Mouse (Mus musculus) macrophage (primary cell): ENCODE measurements around the gene Ltb. TPM values are rescaled to one million over a fixed set of nuclear protein-coding genes. Genes with fewer than 3 reads are reported as not detected.

Experiments used
- H3K27ac ChIP-seq: fragments of 350-480 bp; formaldehyde crosslinking; 2 replicates; pipeline ENCODE4 v1.9.0; 2021
- H3K36me3 ChIP-seq: fragments of 350-480 bp; formaldehyde crosslinking; 2 replicates; pipeline ENCODE4 v1.9.0; 2021; ENCODE audit errors: inconsistent target
- H3K4me3 ChIP-seq: fragments of 350-480 bp; formaldehyde crosslinking; 2 replicates; pipeline ENCODE4 v1.9.0; 2021; ENCODE audit errors: inconsistent target
- H3K79me2 ChIP-seq: fragments of 350-480 bp; formaldehyde crosslinking; 2 replicates; pipeline ENCODE4 v1.9.0; 2021; ENCODE audit errors: inconsistent target
- WGBS: methylation state at CpG from one replicate; pipeline ENCODE4 v1.1.7; 2026; ENCODE audit warnings: inconsistent platforms; ENCODE audit not compliant: missing documents; 5-methylcytosine and 5-hydroxymethylcytosine counted together
- polyA plus RNA-seq: library from polyadenylated mRNA; stranded (reverse); fragments of 250-400 nt; gene quantifications from 3 replicates; pipeline ENCODE4 v1.2.4, GENCODE M21; 2018; ENCODE audit warnings: inconsistent platforms

The Ltb gene
- polyA plus RNA-seq, 1 experiment from 2014 or later, result 0.50 TPM

GRCm38 (mm10) chr17:35194844-35195630 is 798 bp downstream of the Ltb start:
- peaks cover 7% of the 10 kb centered on the region; the same call in 1 of the 2 replicates for H3K36me3 ChIP-seq
- H3K4me3 ChIP-seq, result peak overlapping the region; percentile 19; the same call in 1 of the 2 replicates
- WGBS, result 42% methylated on average over 19 of the region's 19 CpGs
- no peak overlapping the region for H3K27ac ChIP-seq
- peaks cover 16% of the 10 kb centered on the region for H3K79me2 ChIP-seq

GRCm38 (mm10) chr17:35195631-35196320 is 1.5 kb downstream of the Ltb start:
- H3K36me3 ChIP-seq, result peaks cover 7% of the 10 kb centered on the region; the same call in 1 of the 2 replicates

GRCm38 (mm10) chr17:35196321-35196641 is 2.0 kb downstream of the Ltb start:
- Histone ChIP-seq H3K27ac (no peak overlapping the region), H3K4me3 (peak overlapping the region; percentile 32), H3K79me2 (peaks cover 25% of the 10 kb centered on the region), H3K36me3 (peaks cover 7% of the 10 kb centered on the region; the same call in 1 of the 2 replicates)
- 47% methylated on average over 9 of the region's 9 CpGs for WGBS

More at GRCm38 (mm10) chr17:35195631-35196320, 1.5 kb downstream of the Ltb start:
- peaks cover 20% of the 10 kb centered on the region for H3K79me2 ChIP-seq
- WGBS, result under 1% methylated on average over 64 of the region's 66 CpGs
- peak overlapping the region; percentile 32 for H3K4me3 ChIP-seq
- no peak overlapping the region for H3K27ac ChIP-seq

- Histone ChIP-seq H3K27ac (no peak overlapping the region), H3K79me2 (peaks cover 31% of the 10 kb centered on the region), H3K4me3 (no peak overlapping the region), H3K36me3 (peaks cover 7% of the 10 kb centered on the region; the same call in 1 of the 2 replicates)
- 18% methylated on average over 5 of the region's 6 CpGs for WGBS
These were observed 2.9 kb downstream of the Ltb start for GRCm38 (mm10) chr17:35197126-35197525.

- 86% methylated on average over 6 of the region's 7 CpGs for WGBS
- no peak overlapping the region for H3K27ac ChIP-seq
These were observed 3.8 kb downstream of the Ltb start for GRCm38 (mm10) chr17:35198029-35198428.

GRCm38 (mm10) chr17:35198946-35199345 is 4.7 kb downstream of the Ltb start:
- H3K27ac ChIP-seq, result peak overlapping the region; percentile 99; the same call in 1 of the 2 replicates
- H3K79me2 ChIP-seq, result peaks cover 31% of the 10 kb centered on the region
- H3K4me3 ChIP-seq, result no peak overlapping the region
- 94% methylated on average over 8 of the region's 8 CpGs for WGBS
- peaks cover 7% of the 10 kb centered on the region; the same call in 1 of the 2 replicates for H3K36me3 ChIP-seq

More at GRCm38 (mm10) chr17:35198029-35198428, 3.8 kb downstream of the Ltb start:
- no peak overlapping the region for H3K4me3 ChIP-seq
- peaks cover 31% of the 10 kb centered on the region for H3K79me2 ChIP-seq
- H3K36me3 ChIP-seq, result peaks cover 7% of the 10 kb centered on the region; the same call in 1 of the 2 replicates

- H3K27ac ChIP-seq, result peak overlapping the region; percentile 99
These were observed 6.2 kb downstream of the Ltb start for GRCm38 (mm10) chr17:35200398-35200797.

GRCm38 (mm10) chr17:35201128-35201527 is 6.9 kb downstream of the Ltb start:
- Histone ChIP-seq H3K4me3 (peak overlapping the region; percentile 92), H3K79me2 (peaks cover 31% of the 10 kb centered on the region), H3K27ac (peak overlapping the region; percentile 99), H3K36me3 (peaks cover 7% of the 10 kb centered on the region; the same call in 1 of the 2 replicates)
- WGBS, result 0% methylated on average over 11 of the region's 11 CpGs

More at GRCm38 (mm10) chr17:35200398-35200797, 6.2 kb downstream of the Ltb start:
- 5% methylated on average over 11 of the region's 11 CpGs for WGBS
- Histone ChIP-seq H3K4me3 (peak overlapping the region; percentile 92), H3K79me2 (peaks cover 31% of the 10 kb centered on the region), H3K36me3 (peaks cover 7% of the 10 kb centered on the region; the same call in 1 of the 2 replicates)

GRCm38 (mm10) chr17:35201787-35202186 is 7.5 kb downstream of the Ltb start, which contains the start of gene Tnf:
Gene Tnf, minus strand, starts transcription at chr17:35202007.
- Histone ChIP-seq H3K79me2 (peaks cover 31% of the 10 kb centered on the region), H3K27ac (peak within 1 kb of the TSS; percentile 99), H3K4me3 (peak within 1 kb of the TSS; percentile 92), H3K36me3 (peaks cover 7% of the 10 kb centered on the region; the same call in 1 of the 2 replicates)
- WGBS, result 1% methylated on average over 13 of the region's 13 CpGs

GRCm38 (mm10) chr17:35202442-35202841 is 8.2 kb downstream of the Ltb start:
- WGBS, result 87% methylated on average over 4 of the region's 4 CpGs
- Histone ChIP-seq H3K79me2 (peaks cover 31% of the 10 kb centered on the region), H3K4me3 (peak overlapping the region; percentile 92; the same call in 1 of the 2 replicates), H3K36me3 (peaks cover 7% of the 10 kb centered on the region; the same call in 1 of the 2 replicates), H3K27ac (peak overlapping the region; percentile 99)

- Histone ChIP-seq H3K4me3 (no peak within 1 kb of the TSS), H3K27ac (no peak within 1 kb of the TSS)
- WGBS, result 87% methylated on average over 17 of the region's 20 CpGs
These were observed 10.5 kb downstream of the Ltb start, which contains the start of gene Lta for GRCm38 (mm10) chr17:35204494-35205379. Gene Lta, minus strand, starts transcription at chr17:35205351.

GRCm38 (mm10) chr17:35205380-35205769 is 11.1 kb downstream of the Ltb start:
- no peak overlapping the region for H3K4me3 ChIP-seq
- no peak overlapping the region for H3K27ac ChIP-seq
- 87% methylated on average over 10 of the region's 10 CpGs for WGBS

More at GRCm38 (mm10) chr17:35204494-35205379, 10.5 kb downstream of the Ltb start, which contains the start of gene Lta:
- H3K79me2 ChIP-seq, result peaks cover 18% of the 10 kb centered on the region
- H3K36me3 ChIP-seq, result peaks cover under 1% of the 10 kb centered on the region; the same call in 1 of the 2 replicates

GRCm38 (mm10) chr17:35209785-35210535 is 15.7 kb downstream of the Ltb start:
- 7% methylated on average over 12 of the region's 12 CpGs for whole genome bisulfite sequencing
- Histone ChIP-seq H3K4me3 (peak overlapping the region; percentile 5; the same call in 1 of the 2 replicates), H3K36me3 (no peaks in the 10 kb centered on the region), H3K27ac (peak overlapping the region; percentile 93), H3K79me2 (no peaks in the 10 kb centered on the region)

More at GRCm38 (mm10) chr17:35205380-35205769, 11.1 kb downstream of the Ltb start:
- peaks cover 12% of the 10 kb centered on the region for H3K79me2 ChIP-seq
- H3K36me3 ChIP-seq, result no peaks in the 10 kb centered on the region
